Mouse (Mus musculus) heart, embryonic 14.5 days (tissue): ENCODE measurements at regions not wholly inside any gene's neighbourhood (a gene's known extent, or its start where the extent isn't known, plus 50 kb on each side); places are given as distances from the start of the nearest gene placed in this dataset.

ENCODE experiments used
- ATAC-seq: fragments of 200-750 bp; cut with Nextera tagmentation; 2 replicates; pipeline ENCODE4 v1.8.0; 2017; ENCODE audit warnings: low read depth, moderate TSS enrichment; ENCODE audit not compliant: insufficient number of reproducible peaks, insufficient read depth, low FRiP score
- H3K27ac ChIP-seq, 2 experiments: fragments of 200-500 bp in 1 of 2; fragments of 300-500 bp in 1 of 2; sonication (generic) in 1 of 2; replicated peaks in 1 of 2; 2 replicates each; pipeline ENCODE4 v1.5.1; 2012 to 2014; ENCODE audit warnings: low read depth in 2 of 2, low read length in 2 of 2, control low read depth in 1 of 2, mild to moderate bottlenecking in 1 of 2, mixed read lengths in 1 of 2; ENCODE audit not compliant: control insufficient read depth in 1 of 2, insufficient read depth in 1 of 2
- H3K27me3 ChIP-seq: fragments of 300-500 bp; sonication (generic); 2 replicates; pipeline ENCODE4 v1.6.1; 2014; ENCODE audit warnings: mild to moderate bottlenecking, low read length, control low read depth; ENCODE audit not compliant: control insufficient read depth, insufficient read depth
- H3K36me3 ChIP-seq: fragments of 300-500 bp; sonication (generic); 2 replicates; pipeline ENCODE4 v1.6.1; 2014; ENCODE audit warnings: mild to moderate bottlenecking, control low read depth, low read length, mixed read lengths; ENCODE audit not compliant: control insufficient read depth, insufficient read depth
- H3K4me1 ChIP-seq, 2 experiments: fragments of 200-500 bp in 1 of 2; fragments of 300-500 bp in 1 of 2; sonication (generic) in 1 of 2; 2 replicates each; pipeline ENCODE4 v1.6.1; 2012 to 2014; ENCODE audit warnings: low read length in 2 of 2, control low read depth in 1 of 2, mixed read lengths in 1 of 2; ENCODE audit not compliant: control insufficient read depth in 2 of 2, insufficient read depth in 2 of 2
- H3K4me2 ChIP-seq: fragments of 300-500 bp; sonication (generic); 2 replicates; pipeline ENCODE4 v1.6.1; 2014; ENCODE audit warnings: mild to moderate bottlenecking, low read length
- H3K4me3 ChIP-seq, 2 experiments: fragments of 200-500 bp in 1 of 2; fragments of 300-500 bp in 1 of 2; sonication (generic) in 1 of 2; 2 replicates each; pipeline ENCODE4 v1.5.1; 2012 to 2014; ENCODE audit warnings: low read length in 2 of 2, mild to moderate bottlenecking in 2 of 2, control low read depth in 1 of 2, low read depth in 1 of 2, moderate library complexity in 1 of 2; ENCODE audit not compliant: control insufficient read depth in 1 of 2, insufficient read depth in 1 of 2
- H3K9ac ChIP-seq: fragments of 300-500 bp; sonication (generic); 2 replicates; pipeline ENCODE4 v1.6.1; 2014; ENCODE audit warnings: mild to moderate bottlenecking, low read length
- H3K9me3 ChIP-seq: fragments of 300-500 bp; sonication (generic); 2 replicates; pipeline ENCODE4 v1.6.1; 2016; ENCODE audit warnings: low read length, control low read depth; ENCODE audit not compliant: control insufficient read depth
- WGBS: fragments of 180-500 bp; shearing (Covaris S2); extraction: QIAGEN DNeasy Blood & Tissue Kit; methylation state at CpG from one replicate; pipeline ENCODE4 v1.1.7; 2014; 5-methylcytosine and 5-hydroxymethylcytosine counted together

GRCm38 (mm10) chr3:156335033-156335793 is 226.4 kb upstream of the Negr1 start:
- Histone ChIP-seq H3K27me3 (no peaks in the 10 kb centered on the region), H3K9ac (no peak overlapping the region), H3K4me2 (no peak overlapping the region), H3K4me3 (no peak overlapping the region), H3K4me1 (no peaks in the 10 kb centered on the region), H3K27ac (no peak overlapping the region), H3K9me3 (no peaks in the 10 kb centered on the region), H3K36me3 (no peaks in the 10 kb centered on the region)
- no peak for ATAC-seq
- WGBS, result 79% methylated on average over 6 of the region's 6 CpGs

- Histone ChIP-seq H3K36me3 (no peaks in the 10 kb centered on the region), H3K9ac (no peak overlapping the region), H3K4me2 (no peak overlapping the region), H3K27me3 (no peaks in the 10 kb centered on the region), H3K9me3 (no peaks in the 10 kb centered on the region), H3K4me3 (no peak overlapping the region), H3K27ac (no peak overlapping the region), H3K4me1 (no peaks in the 10 kb centered on the region)
- 69% methylated on average over 1 of the region's 1 CpGs for WGBS
- ATAC-seq, result no peak
Observed at GRCm38 (mm10) chr3:156341484-156341883, 220.1 kb upstream of the Negr1 start.

- Histone ChIP-seq H3K9me3 (no peaks in the 10 kb centered on the region), H3K9ac (no peak overlapping the region), H3K27ac (no peak overlapping the region), H3K27me3 (no peaks in the 10 kb centered on the region), H3K36me3 (no peaks in the 10 kb centered on the region), H3K4me1 (no peaks in the 10 kb centered on the region), H3K4me3 (no peak overlapping the region), H3K4me2 (no peak overlapping the region)
- WGBS, result 48% methylated on average over 4 of the region's 4 CpGs
- no peak for ATAC-seq
Observed at GRCm38 (mm10) chr3:156351727-156352126, 209.9 kb upstream of the Negr1 start.

- Histone ChIP-seq H3K9ac (no peak overlapping the region), H3K27ac (no peak overlapping the region), H3K4me1 (no peaks in the 10 kb centered on the region), H3K4me3 (no peak overlapping the region), H3K27me3 (no peaks in the 10 kb centered on the region), H3K36me3 (no peaks in the 10 kb centered on the region), H3K9me3 (no peaks in the 10 kb centered on the region), H3K4me2 (no peak overlapping the region)
- no peak for ATAC-seq
- 70% methylated on average over 3 of the region's 3 CpGs for WGBS
Observed at GRCm38 (mm10) chr3:156353430-156353829, 208.2 kb upstream of the Negr1 start.

DNA sequence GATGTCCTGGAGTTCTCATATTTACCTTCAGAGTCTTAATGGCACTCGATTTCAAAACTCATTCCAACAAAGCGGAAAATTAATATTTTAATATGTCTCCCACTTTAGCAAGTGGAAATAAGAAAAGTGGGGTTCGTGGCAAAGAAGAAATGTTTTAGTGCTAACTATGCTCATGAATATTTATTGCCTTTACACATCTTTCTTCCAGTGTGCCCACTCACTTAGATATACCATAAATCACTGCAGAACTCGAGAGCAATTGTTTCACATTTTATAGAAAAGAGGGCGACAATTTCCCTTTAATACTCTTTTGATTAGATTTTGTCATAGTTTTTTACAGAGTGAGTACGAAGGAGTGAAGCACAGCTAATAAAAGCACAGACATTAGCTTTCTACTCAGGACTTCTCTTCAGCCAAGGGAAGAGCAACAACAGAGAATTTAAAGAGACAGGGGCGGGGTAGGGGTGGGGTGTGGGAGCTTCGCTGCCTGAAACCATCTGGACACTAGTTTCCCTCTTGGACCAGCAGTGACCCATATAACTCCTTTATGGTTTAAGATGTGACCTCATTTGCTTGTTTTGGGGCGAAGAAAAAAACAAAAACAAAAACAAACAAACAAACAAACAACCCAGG is 207.6 kb upstream of the Negr1 start:
- Histone ChIP-seq H3K4me2 (no peak overlapping the region), H3K9ac (no peak overlapping the region), H3K36me3 (no peaks in the 10 kb centered on the region), H3K4me1 (no peaks in the 10 kb centered on the region), H3K27me3 (no peaks in the 10 kb centered on the region), H3K9me3 (no peaks in the 10 kb centered on the region), H3K4me3 (no peak overlapping the region), H3K27ac (no peak overlapping the region)
- 77% methylated on average over 9 of the region's 9 CpGs for WGBS
- no peak for ATAC-seq

- WGBS, result 66% methylated on average over 3 of the region's 3 CpGs
- no peak for ATAC-seq
- no peaks in the 10 kb centered on the region for H3K36me3 ChIP-seq
- no peak overlapping the region for H3K27ac ChIP-seq
- H3K4me1 ChIP-seq, result no peaks in the 10 kb centered on the region
- H3K27me3 ChIP-seq, result no peaks in the 10 kb centered on the region
- H3K9me3 ChIP-seq, result no peaks in the 10 kb centered on the region
- H3K4me2 ChIP-seq, result no peak overlapping the region
- no peak overlapping the region for H3K9ac ChIP-seq
- no peak overlapping the region for H3K4me3 ChIP-seq
Observed at GRCm38 (mm10) chr3:156368669-156369343, 192.8 kb upstream of the Negr1 start.

DNA sequence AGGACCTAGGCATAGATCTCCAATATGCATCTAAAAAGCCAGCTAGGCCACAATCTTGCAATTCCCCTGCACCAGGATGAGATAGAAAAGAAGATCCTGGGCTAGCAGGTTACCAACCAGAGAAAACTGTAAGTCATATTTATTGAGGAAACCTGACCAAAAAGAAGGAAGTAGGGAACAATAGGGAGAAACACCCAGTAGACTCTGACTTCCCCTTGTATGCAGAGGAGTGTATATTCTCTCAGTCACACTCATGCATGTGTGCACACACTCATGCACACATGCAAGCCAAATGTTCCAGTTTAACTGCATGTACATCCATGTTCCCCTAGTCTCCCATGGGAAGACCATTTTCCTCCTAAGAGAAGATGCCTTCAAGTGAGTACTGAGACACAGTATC is 184.9 kb upstream of the Negr1 start:
- no peaks in the 10 kb centered on the region for H3K27me3 ChIP-seq
- H3K9me3 ChIP-seq, result no peaks in the 10 kb centered on the region
- no peaks in the 10 kb centered on the region for H3K36me3 ChIP-seq
- H3K4me2 ChIP-seq, result no peak overlapping the region
- H3K9ac ChIP-seq, result no peak overlapping the region
- H3K27ac ChIP-seq, result no peak overlapping the region
- H3K4me3 ChIP-seq, result no peak overlapping the region
- no peaks in the 10 kb centered on the region for H3K4me1 ChIP-seq
- no peak for ATAC-seq
